Mouse (Mus musculus) heart, embryonic 16.5 days (tissue): ENCODE results near the gene Best1. TPM values are rescaled to one million over a fixed set of nuclear protein-coding genes. Genes with fewer than 3 reads are reported as not detected.

ENCODE experiments used
- ATAC-seq: fragments of 200-750 bp; cut with Nextera tagmentation; replicated peaks from 2 replicates; pipeline ENCODE4 v1.8.0; 2017; ENCODE audit warnings: moderate number of reproducible peaks; ENCODE audit not compliant: insufficient read depth, low FRiP score; ENCODE audit errors: extremely low read depth
- H3K27ac ChIP-seq: fragments of 300-500 bp; sonication (generic); 2 replicates; pipeline ENCODE4 v1.5.1; 2014; ENCODE audit warnings: mild to moderate bottlenecking, low read length, control low read depth, moderate library complexity
- H3K27me3 ChIP-seq: fragments of 300-500 bp; sonication (generic); 2 replicates; pipeline ENCODE4 v1.6.1; 2014; ENCODE audit warnings: low read length, mixed read lengths; ENCODE audit not compliant: control insufficient read depth, insufficient read depth
- H3K36me3 ChIP-seq: fragments of 300-500 bp; sonication (generic); 2 replicates; pipeline ENCODE4 v1.6.1; 2014; ENCODE audit not compliant: control insufficient read depth, insufficient read depth
- H3K4me1 ChIP-seq: fragments of 300-500 bp; sonication (generic); 2 replicates; pipeline ENCODE4 v1.6.1; 2014; ENCODE audit warnings: low read length, mixed read lengths; ENCODE audit not compliant: control insufficient read depth, insufficient read depth
- H3K4me2 ChIP-seq: fragments of 300-500 bp; sonication (generic); 2 replicates; pipeline ENCODE4 v1.6.1; 2014; ENCODE audit warnings: low read depth, mild to moderate bottlenecking, control low read depth, low read length
- H3K4me3 ChIP-seq: fragments of 300-500 bp; sonication (generic); 2 replicates; pipeline ENCODE4 v1.5.1; 2014; ENCODE audit warnings: mild to moderate bottlenecking, control low read depth, low read length
- H3K9ac ChIP-seq: fragments of 300-500 bp; sonication (generic); 2 replicates; pipeline ENCODE4 v1.6.1; 2014; ENCODE audit warnings: low read length, control low read depth
- H3K9me3 ChIP-seq: fragments of 300-500 bp; sonication (generic); replicated peaks from 2 replicates; pipeline ENCODE4 v1.6.1; 2016; ENCODE audit warnings: low read length; ENCODE audit not compliant: control insufficient read depth
- whole genome bisulfite sequencing: fragments of 180-500 bp; shearing (Covaris S2); extraction: QIAGEN DNeasy Blood & Tissue Kit; methylation state at CpG from one replicate; pipeline ENCODE4 v1.1.7; 2014; 5-methylcytosine and 5-hydroxymethylcytosine counted together
- polyA plus RNA-seq: library from polyadenylated mRNA; unstranded; fragments of >200 nt; fragmentation: Nextera tagmentation; extraction: Ambion mirVana; gene quantifications from 2 replicates; pipeline ENCODE4 v1.2.1, GENCODE M21; 2015

The Best1 gene
- polyA plus RNA-seq, 1 experiment from 2014 or later = 0.28 TPM

GRCm38 (mm10) chr19:10017637-10018526 lies 16.4 kb upstream of the Best1 start:
- Histone ChIP-seq H3K27ac (peak overlapping the region; percentile 75), H3K36me3 (no peaks in the 10 kb centered on the region), H3K4me1 (peaks cover 39% of the 10 kb centered on the region), H3K27me3 (no peaks in the 10 kb centered on the region), H3K4me3 (peak overlapping the region; percentile 64), H3K9me3 (no peaks in the 10 kb centered on the region), H3K4me2 (peak overlapping the region; percentile 76), H3K9ac (peak overlapping the region; percentile 78)
- peak; percentile 96 for ATAC-seq
- 8% methylated on average over 44 of the region's 44 CpGs for WGBS

- no peak for ATAC-seq
- no peaks in the 10 kb centered on the region for H3K36me3 ChIP-seq
- H3K4me2 ChIP-seq = no peak overlapping the region
- H3K27me3 ChIP-seq = no peaks in the 10 kb centered on the region
- H3K27ac ChIP-seq = no peak overlapping the region
- no peak overlapping the region for H3K4me3 ChIP-seq
- no peaks in the 10 kb centered on the region for H3K9me3 ChIP-seq
- H3K4me1 ChIP-seq = peaks cover 35% of the 10 kb centered on the region
- 77% methylated on average over 4 of the region's 4 CpGs for WGBS
- no peak overlapping the region for H3K9ac ChIP-seq
Observed at GRCm38 (mm10) chr19:10016151-10016550, 14.7 kb upstream of the Best1 start.

- Histone ChIP-seq H3K4me3 (no peak overlapping the region), H3K36me3 (no peaks in the 10 kb centered on the region), H3K9me3 (no peaks in the 10 kb centered on the region), H3K27me3 (no peaks in the 10 kb centered on the region), H3K9ac (no peak overlapping the region), H3K4me2 (no peak overlapping the region), H3K4me1 (peaks cover 35% of the 10 kb centered on the region), H3K27ac (no peak overlapping the region)
- 53% methylated on average over 4 of the region's 4 CpGs for WGBS
- ATAC-seq = no peak
Observed at GRCm38 (mm10) chr19:10015442-10015841, 14.0 kb upstream of the Best1 start.

GRCm38 (mm10) chr19:10014824-10015223 lies 13.4 kb upstream of the Best1 start:
- H3K27ac ChIP-seq = peak overlapping the region; percentile 84; the same call in 1 of the 2 replicates
- no peak overlapping the region for H3K4me3 ChIP-seq
- no peak overlapping the region for H3K9ac ChIP-seq
- no peaks in the 10 kb centered on the region for H3K36me3 ChIP-seq
- ATAC-seq = no peak
- 63% methylated on average over 13 of the region's 13 CpGs for WGBS
- no peak overlapping the region for H3K4me2 ChIP-seq
- no peaks in the 10 kb centered on the region for H3K27me3 ChIP-seq
- peaks cover 35% of the 10 kb centered on the region for H3K4me1 ChIP-seq
- no peaks in the 10 kb centered on the region for H3K9me3 ChIP-seq

- H3K27ac ChIP-seq = peak overlapping the region; percentile 84
- no peaks in the 10 kb centered on the region for H3K9me3 ChIP-seq
- no peak overlapping the region for H3K9ac ChIP-seq
- peak; percentile 33 for ATAC-seq
- 16% methylated on average over 5 of the region's 5 CpGs for WGBS
- H3K4me3 ChIP-seq = no peak overlapping the region
- no peaks in the 10 kb centered on the region for H3K27me3 ChIP-seq
- no peak overlapping the region for H3K4me2 ChIP-seq
- no peaks in the 10 kb centered on the region for H3K36me3 ChIP-seq
- peaks cover 33% of the 10 kb centered on the region for H3K4me1 ChIP-seq
Observed at GRCm38 (mm10) chr19:10013913-10014312, 12.5 kb upstream of the Best1 start.

GRCm38 (mm10) chr19:10013348-10013747 lies 11.9 kb upstream of the Best1 start:
- H3K9me3 ChIP-seq = no peaks in the 10 kb centered on the region
- peak overlapping the region; percentile 84 for H3K27ac ChIP-seq
- H3K9ac ChIP-seq = peak overlapping the region; percentile 35; the same call in 1 of the 2 replicates
- WGBS = 32% methylated on average over 3 of the region's 3 CpGs
- no peaks in the 10 kb centered on the region for H3K27me3 ChIP-seq
- peaks cover 27% of the 10 kb centered on the region for H3K4me1 ChIP-seq
- ATAC-seq = no peak
- H3K4me2 ChIP-seq = no peak overlapping the region
- no peak overlapping the region for H3K4me3 ChIP-seq
- no peaks in the 10 kb centered on the region for H3K36me3 ChIP-seq

GRCm38 (mm10) chr19:10012827-10013278 lies 11.4 kb upstream of the Best1 start:
- Histone ChIP-seq H3K27me3 (no peaks in the 10 kb centered on the region), H3K9me3 (no peaks in the 10 kb centered on the region), H3K4me1 (peaks cover 26% of the 10 kb centered on the region), H3K4me2 (no peak overlapping the region), H3K27ac (peak overlapping the region; percentile 84), H3K9ac (no peak overlapping the region), H3K36me3 (no peaks in the 10 kb centered on the region), H3K4me3 (no peak overlapping the region)
- ATAC-seq = peak; percentile 63
- 17% methylated on average over 6 of the region's 6 CpGs for WGBS

- 78% methylated on average over 1 of the region's 1 CpGs for WGBS
- no peak for ATAC-seq
Observed at GRCm38 (mm10) chr19:10011408-10011807, 10.0 kb upstream of the Best1 start.

GRCm38 (mm10) chr19:10003696-10004095 lies 2.3 kb upstream of the Best1 start:
- Histone ChIP-seq H3K9me3 (peaks cover 4% of the 10 kb centered on the region; the same call in 1 of the 2 replicates), H3K27me3 (no peaks in the 10 kb centered on the region), H3K4me2 (no peak overlapping the region), H3K4me1 (no peaks in the 10 kb centered on the region), H3K4me3 (no peak overlapping the region), H3K27ac (no peak overlapping the region), H3K9ac (no peak overlapping the region), H3K36me3 (no peaks in the 10 kb centered on the region)
- WGBS = 80% methylated on average over 1 of the region's 1 CpGs
- ATAC-seq = no peak

More at GRCm38 (mm10) chr19:10011408-10011807, 10.0 kb upstream of the Best1 start:
- Histone ChIP-seq H3K27ac (no peak overlapping the region), H3K27me3 (no peaks in the 10 kb centered on the region), H3K36me3 (no peaks in the 10 kb centered on the region), H3K9me3 (no peaks in the 10 kb centered on the region), H3K4me2 (no peak overlapping the region), H3K4me1 (peaks cover 21% of the 10 kb centered on the region), H3K4me3 (no peak overlapping the region), H3K9ac (no peak overlapping the region)
